Mouse (Mus musculus) mesoderm, embryonic 11.5 days (tissue): Measurements from ENCODE around the gene Ilf2.
A peak's percentile ranks its signal among the peaks of the same experiment; 100 is the strongest.

ENCODE experiments used
- DNase-seq: peaks from one replicate; pipeline ENCODE4 v3.0.0-alpha.2; 2012; ENCODE audit warnings: low read depth, low spot score

Gene Ilf2

GRCm38 (mm10) chr3:90508950-90509746 lies 33.2 kb downstream of the Ilf2 start, which contains the start of gene Chtop:
Chtop (minus strand) TSS chr3:90509498.
- peak; percentile 99 for DNase-seq

- no peak for DNase-seq
Measured at GRCm38 (mm10) chr3:90509747-90510123, 33.8 kb downstream of the Ilf2 start.

GRCm38 (mm10) chr3:90512276-90512675 lies 36.4 kb downstream of the Ilf2 start:
- DNase-seq: no peak

- DNase-seq: no peak
Measured at GRCm38 (mm10) chr3:90512948-90513642, 37.2 kb downstream of the Ilf2 start.

- no peak for DNase-seq
Measured at GRCm38 (mm10) chr3:90513796-90514590, 38.1 kb downstream of the Ilf2 start, which contains the start of the genes S100a1 and S100a13. S100a1 (minus strand) TSS chr3:90514392. S100a13 (plus strand) TSS chr3:90514435.

GRCm38 (mm10) chr3:90514691-90515090 lies 38.8 kb downstream of the Ilf2 start:
- DNase-seq: peak; percentile 66

GRCm38 (mm10) chr3:90515242-90515641 lies 39.3 kb downstream of the Ilf2 start:
- no peak for DNase-seq

- no peak for DNase-seq
Measured at GRCm38 (mm10) chr3:90515789-90516188, 39.9 kb downstream of the Ilf2 start.

GRCm38 (mm10) chr3:90517711-90518110 lies 41.8 kb downstream of the Ilf2 start:
- no peak for DNase-seq

GRCm38 (mm10) chr3:90525421-90525820 lies 49.5 kb downstream of the Ilf2 start:
- peak; percentile 49 for DNase-seq

- DNase-seq: no peak
Measured at GRCm38 (mm10) chr3:90526076-90526475, 50.1 kb downstream of the Ilf2 start.

GRCm38 (mm10) chr3:90526580-90526979 lies 50.7 kb downstream of the Ilf2 start, which contains the start of gene S100a14:
S100a14 (plus strand) TSS chr3:90526856.
- DNase-seq: no peak

GRCm38 (mm10) chr3:90527291-90527873 lies 51.5 kb downstream of the Ilf2 start:
- no peak for DNase-seq

- no peak for DNase-seq
Measured at GRCm38 (mm10) chr3:90531713-90532112, 55.8 kb downstream of the Ilf2 start.

- no peak for DNase-seq
Measured at GRCm38 (mm10) chr3:90535446-90535845, 59.5 kb downstream of the Ilf2 start.

GRCm38 (mm10) chr3:90537141-90537904 lies 61.4 kb downstream of the Ilf2 start, which contains the start of gene S100a16:
S100a16 (plus strand) TSS chr3:90537254.
- no peak for DNase-seq

- DNase-seq: no peak
Measured at GRCm38 (mm10) chr3:90537905-90538296, 62.0 kb downstream of the Ilf2 start.
